Mouse (Mus musculus) urinary bladder, adult 2 months (tissue): ENCODE results near the gene Actn2. TPM values are rescaled to one million over a fixed set of nuclear protein-coding genes. Genes with fewer than 3 reads are reported as not detected.

ENCODE experiments used
- DNase-seq: peaks from one replicate; pipeline ENCODE4 v3.0.0; 2022; ENCODE audit warnings: low spot score
- polyA plus RNA-seq: library from polyadenylated mRNA; depleted of rRNA; stranded (reverse); fragments of >200 nt; gene quantifications from 2 replicates; pipeline ENCODE4 v1.2.3, GENCODE M21; 2012

Gene Actn2
- polyA plus RNA-seq, 1 experiment, result 2.8 TPM

- DNase-seq, result no peak
These were observed 23.3 kb downstream of the Actn2 start for GRCm38 (mm10) chr13:12317191-12317765.

GRCm38 (mm10) chr13:12314173-12314572 lies 26.4 kb downstream of the Actn2 start:
- DNase-seq, result no peak

GRCm38 (mm10) chr13:12311930-12312492 lies 28.5 kb downstream of the Actn2 start:
- DNase-seq, result no peak

- no peak for DNase-seq
These were observed 29.2 kb downstream of the Actn2 start for GRCm38 (mm10) chr13:12311371-12311770.

- DNase-seq, result no peak
These were observed 31.1 kb downstream of the Actn2 start for GRCm38 (mm10) chr13:12309446-12309845.

GRCm38 (mm10) chr13:12308878-12309277 lies 31.7 kb downstream of the Actn2 start:
- no peak for DNase-seq

- no peak for DNase-seq
These were observed 32.1 kb downstream of the Actn2 start for GRCm38 (mm10) chr13:12308473-12308872.

GRCm38 (mm10) chr13:12307286-12307685 lies 33.3 kb downstream of the Actn2 start:
- no peak for DNase-seq

- no peak for DNase-seq
These were observed 35.0 kb downstream of the Actn2 start for GRCm38 (mm10) chr13:12305540-12305939.

GRCm38 (mm10) chr13:12304991-12305390 lies 35.6 kb downstream of the Actn2 start:
- DNase-seq, result no peak

- DNase-seq, result no peak
These were observed 42.8 kb downstream of the Actn2 start for GRCm38 (mm10) chr13:12297777-12298176.

GRCm38 (mm10) chr13:12296701-12297100 lies 43.9 kb downstream of the Actn2 start:
- no peak for DNase-seq

- DNase-seq, result no peak
These were observed 46.8 kb downstream of the Actn2 start for GRCm38 (mm10) chr13:12293810-12294209.

GRCm38 (mm10) chr13:12290700-12291099 lies 49.9 kb downstream of the Actn2 start:
- no peak for DNase-seq

- no peak for DNase-seq
These were observed 56.0 kb downstream of the Actn2 start for GRCm38 (mm10) chr13:12284528-12284927.

- DNase-seq, result no peak
These were observed 56.7 kb downstream of the Actn2 start for GRCm38 (mm10) chr13:12283826-12284225.

- DNase-seq, result no peak
These were observed 65.8 kb downstream of the Actn2 start for GRCm38 (mm10) chr13:12274721-12275120.

- DNase-seq, result no peak
These were observed 66.3 kb downstream of the Actn2 start for GRCm38 (mm10) chr13:12274220-12274619.

GRCm38 (mm10) chr13:12272953-12273352 lies 67.6 kb downstream of the Actn2 start:
- DNase-seq, result no peak

GRCm38 (mm10) chr13:12267971-12268370 lies 72.6 kb downstream of the Actn2 start:
- no peak for DNase-seq

- DNase-seq, result no peak
These were observed 73.5 kb downstream of the Actn2 start for GRCm38 (mm10) chr13:12267097-12267496.

- DNase-seq, result no peak
These were observed 76.6 kb downstream of the Actn2 start for GRCm38 (mm10) chr13:12263996-12264395.

- DNase-seq, result no peak
These were observed 79.1 kb downstream of the Actn2 start for GRCm38 (mm10) chr13:12261505-12261904.
